Mouse (Mus musculus): ENCODE measurements around the gene Olfr774. TPM values are rescaled to one million over a fixed set of nuclear protein-coding genes. Genes with fewer than 3 reads are reported as not detected.
"Not testable (repeated sequence)": the region's sequence is repeated elsewhere in the genome, so short reads cannot be mapped to it uniquely, and the experiment has no call there.

Olfr774 gene
- total RNA-seq (2021) = not detected in 2 replicates
- long read RNA-seq, experiment 1 = 0 reads
- long read RNA-seq, experiment 2 = 0 reads

- no peak for DNase-seq
These were observed at the start of gene Olfr774 for GRCm38 (mm10) chr10:129235904-129236303. Gene Olfr774 (plus strand): TSS chr10:129236204.

- not testable (repeated sequence) for DNase-seq
These were observed 48.7 kb upstream of the Olfr774 start, which contains the start of gene Olfr773 for GRCm38 (mm10) chr10:129187319-129187718. Gene Olfr773 (minus strand): TSS chr10:129187419.

GRCm38 (mm10) chr10:129230737-129231136, 5.3 kb upstream of the Olfr774 start:
- DNase-seq = no peak

GRCm38 (mm10) chr10:129248112-129248511, 12.1 kb downstream of the Olfr774 start, which contains the start of gene Olfr775:
Gene Olfr775 (plus strand): TSS chr10:129248412.
- no peak for DNase-seq

GRCm38 (mm10) chr10:129258827-129259226, 22.8 kb downstream of the Olfr774 start, which contains the start of gene Olfr776:
Gene Olfr776 (plus strand): TSS chr10:129259127.
- no peak for DNase-seq

- no peak for DNase-seq
These were observed 35.1 kb downstream of the Olfr774 start, which contains the start of gene Olfr777 for GRCm38 (mm10) chr10:129271081-129271535. Gene Olfr777 (minus strand): TSS chr10:129271485.

Other genes starting within 250 kb of the Olfr774 start
- not detected in 2 replicates for gene Olfr9, start 246.8 kb upstream of the Olfr774 start, total RNA-seq (2021)
- gene Olfr763, start 225.4 kb upstream of the Olfr774 start, total RNA-seq (2021) = not detected in 2 replicates
- gene Olfr764-ps1, start 196.3 kb upstream of the Olfr774 start, total RNA-seq (2021) = not detected in 2 replicates
- gene Olfr765, start 186.2 kb upstream of the Olfr774 start, total RNA-seq (2021) = not detected in 2 replicates
- gene Olfr766-ps1, start 167.2 kb upstream of the Olfr774 start, total RNA-seq (2021) = not detected in 2 replicates
- gene Olfr767, start 153.3 kb upstream of the Olfr774 start, total RNA-seq (2021) = not detected in 2 replicates
- gene Olfr768, start 136.8 kb upstream of the Olfr774 start, total RNA-seq (2021) = not detected in 2 replicates
- gene Olfr769, start 118.3 kb upstream of the Olfr774 start, total RNA-seq (2021) = not detected in 2 replicates
- not detected in 2 replicates for gene Olfr770, start 97.2 kb upstream of the Olfr774 start, total RNA-seq (2021)
- not detected in 2 replicates for gene Olfr771, start 71.5 kb upstream of the Olfr774 start, total RNA-seq (2021)
- gene Olfr772, start 58.3 kb upstream of the Olfr774 start, total RNA-seq (2021) = not detected in 2 replicates
- gene Olfr773, start 48.8 kb upstream of the Olfr774 start, total RNA-seq (2021) = not detected in 2 replicates
- gene Olfr775, start 12.2 kb downstream of the Olfr774 start, total RNA-seq (2021) = not detected in 2 replicates
- not detected in 2 replicates for gene Olfr776, start 22.9 kb downstream of the Olfr774 start, total RNA-seq (2021)
- not detected in 2 replicates for gene Olfr777, start 35.3 kb downstream of the Olfr774 start, total RNA-seq (2021)
- gene Olfr780, start 81.9 kb downstream of the Olfr774 start, total RNA-seq (2021) = not detected in 2 replicates
- not detected in 2 replicates for gene Olfr781, start 92.7 kb downstream of the Olfr774 start, total RNA-seq (2021)
- gene Olfr782, start 112.6 kb downstream of the Olfr774 start, total RNA-seq (2021) = not detected in 2 replicates
- not detected in 2 replicates for gene Olfr784, start 147.9 kb downstream of the Olfr774 start, total RNA-seq (2021)
- not detected in 2 replicates for gene Olfr785, start 169.2 kb downstream of the Olfr774 start, total RNA-seq (2021)
- not detected in 2 replicates for gene Olfr786, start 191.1 kb downstream of the Olfr774 start, total RNA-seq (2021)
- gene Olfr787, start 225.7 kb downstream of the Olfr774 start, total RNA-seq (2021) = not detected in 2 replicates
- not detected in 2 replicates for gene Olfr788, start 234.8 kb downstream of the Olfr774 start, total RNA-seq (2021)
- not detected in 2 replicates for gene Olfr789, start 248.5 kb downstream of the Olfr774 start, total RNA-seq (2021)